Mouse (Mus musculus) T-cell, adult 2 months (primary cell): ENCODE results near the gene Btg4.

Experiments
- DNase-seq: peaks from one replicate; pipeline ENCODE4 v3.0.0; 2022; ENCODE audit warnings: low spot score

The Btg4 gene

GRCm38 (mm10) chr9:51060601-51061000 is at the start of gene Btg4:
TSS of gene Btg4 (plus strand) at chr9:51060901.
- DNase-seq: no peak

GRCm38 (mm10) chr9:51013644-51014043 is 47.1 kb upstream of the Btg4 start:
- no peak for DNase-seq

GRCm38 (mm10) chr9:51015732-51016131 is 45.0 kb upstream of the Btg4 start:
- DNase-seq: no peak

GRCm38 (mm10) chr9:51019670-51020069 is 41.0 kb upstream of the Btg4 start:
- DNase-seq: no peak

- peak; percentile 25 for DNase-seq
Measured at GRCm38 (mm10) chr9:51020351-51020750, 40.4 kb upstream of the Btg4 start.

GRCm38 (mm10) chr9:51021123-51021795 is 39.4 kb upstream of the Btg4 start:
- no peak for DNase-seq

- DNase-seq: no peak
Measured at GRCm38 (mm10) chr9:51026952-51027351, 33.7 kb upstream of the Btg4 start.

GRCm38 (mm10) chr9:51030147-51030546 is 30.6 kb upstream of the Btg4 start:
- no peak for DNase-seq

- no peak for DNase-seq
Measured at GRCm38 (mm10) chr9:51031603-51032002, 29.1 kb upstream of the Btg4 start.

GRCm38 (mm10) chr9:51032291-51032690 is 28.4 kb upstream of the Btg4 start:
- no peak for DNase-seq

- no peak for DNase-seq
Measured at GRCm38 (mm10) chr9:51032785-51033529, 27.7 kb upstream of the Btg4 start.

- no peak for DNase-seq
Measured at GRCm38 (mm10) chr9:51041491-51041980, 19.2 kb upstream of the Btg4 start.

GRCm38 (mm10) chr9:51042136-51042535 is 18.6 kb upstream of the Btg4 start:
- DNase-seq: no peak

GRCm38 (mm10) chr9:51052180-51052579 is 8.5 kb upstream of the Btg4 start:
- DNase-seq: peak; percentile 26

GRCm38 (mm10) chr9:51056360-51057324 is 4.1 kb upstream of the Btg4 start:
- DNase-seq: no peak

- DNase-seq: no peak
Measured at GRCm38 (mm10) chr9:51058951-51059521, 1.7 kb upstream of the Btg4 start.

GRCm38 (mm10) chr9:51068202-51068601 is 7.5 kb downstream of the Btg4 start:
- no peak for DNase-seq

- no peak for DNase-seq
Measured at GRCm38 (mm10) chr9:51070801-51071200, 10.1 kb downstream of the Btg4 start.

GRCm38 (mm10) chr9:51075780-51076179 is 15.1 kb downstream of the Btg4 start:
- no peak for DNase-seq

- no peak for DNase-seq
Measured at GRCm38 (mm10) chr9:51076300-51076978, 15.7 kb downstream of the Btg4 start.

GRCm38 (mm10) chr9:51076979-51077315 is 16.2 kb downstream of the Btg4 start, which contains the start of gene Layn:
TSS of gene Layn (minus strand) at chr9:51077094.
- no peak for DNase-seq
